Mouse (Mus musculus) kidney, adult 10 weeks (tissue): Measurements from ENCODE around the gene Ggta1. TPM values are rescaled to one million over a fixed set of nuclear protein-coding genes. Genes with fewer than 3 reads are reported as not detected.

Source experiments
- polyA plus RNA-seq: library from polyadenylated mRNA; stranded (reverse); fragments of 350-450 nt; fragmentation: Illumina TruSeq; extraction: RNeasy Lipid Tissue Mini Kit (QIAGEN cat#74804); gene quantifications from one replicate; pipeline ENCODE4 v1.2.3, GENCODE M21; 2014; ENCODE audit warnings: low read depth, low replicate concordance

Ggta1 gene
- 9.9 TPM for polyA plus RNA-seq

DNA sequence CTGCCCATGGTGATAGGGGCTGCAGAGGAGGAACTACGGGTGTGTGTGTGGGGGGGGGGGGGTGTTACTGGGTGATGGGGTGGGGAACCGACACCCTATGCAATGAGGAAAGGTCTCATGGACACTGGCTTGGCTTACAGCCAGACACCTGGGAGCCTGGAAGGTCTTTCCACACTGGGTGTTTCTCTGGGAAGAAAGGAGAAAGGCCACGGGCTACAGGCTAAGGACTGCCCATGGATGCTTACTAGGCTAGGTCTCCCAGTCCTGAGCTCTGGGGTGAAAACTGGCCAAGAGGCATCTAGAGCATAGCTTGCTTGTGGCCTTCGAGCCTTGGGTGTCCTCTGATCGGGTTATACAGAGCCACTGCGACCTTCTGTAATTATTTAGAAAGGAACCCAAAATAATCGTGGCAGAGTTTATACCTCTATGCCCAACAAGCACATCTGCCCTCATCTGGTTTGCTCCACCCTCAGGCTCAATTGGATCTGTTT is at the start of gene Ggta1:
Gene Ggta1, minus strand, starts transcription at position 441 of the 491 bp plus-strand sequence.

DNA sequence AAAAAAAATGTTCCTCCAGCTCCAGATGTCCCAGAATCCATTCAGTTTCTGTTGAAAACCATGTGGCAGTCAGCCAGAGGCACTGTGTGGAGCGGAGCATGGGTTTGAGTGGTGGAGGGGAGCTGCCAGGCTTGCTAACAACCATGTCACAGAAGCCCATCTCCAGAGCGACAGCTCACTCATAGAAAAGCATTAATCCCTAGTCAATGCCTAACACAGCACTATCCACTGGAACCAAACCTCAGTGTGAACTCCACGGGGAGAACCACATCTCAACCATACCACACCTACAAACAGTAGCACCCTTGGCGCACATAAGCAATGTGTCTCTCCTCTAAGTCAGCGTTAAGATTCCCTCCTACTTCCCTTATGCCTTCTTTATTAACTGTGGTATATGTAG is 65.9 kb downstream of the Ggta1 start, which contains the start of gene 4930402F06Rik:
Gene 4930402F06Rik, minus strand, starts transcription at position 80 of the 400 bp plus-strand sequence.

GRCm38 (mm10) chr2:35367629-35368028 is 95.4 kb downstream of the Ggta1 start, which contains the start of gene 4930568D16Rik:
Gene 4930568D16Rik (minus strand): TSS chr2:35367729.

Other genes starting within 250 kb of the Ggta1 start
- gene Gsn, start 206.9 kb downstream of the Ggta1 start, polyA plus RNA-seq = 4.8 TPM
- 14.3 TPM for gene Stom, start 126.3 kb downstream of the Ggta1 start, polyA plus RNA-seq
- gene 4930568D16Rik, start 95.5 kb downstream of the Ggta1 start, polyA plus RNA-seq = not detected
- not detected for gene 4930402F06Rik, start 66.1 kb downstream of the Ggta1 start, polyA plus RNA-seq
- 1.2 TPM for gene Dab2ip, start 95.0 kb upstream of the Ggta1 start, polyA plus RNA-seq